Mouse (Mus musculus): Measurements from ENCODE around the gene Calb2.

The Calb2 gene

GRCm38 (mm10) chr8:110168046-110168445, at the start of gene Calb2:
TSS of gene Calb2 (minus strand) at chr8:110168210.
- peak; percentile 86 for DNase-seq (ENCODE audit: low read depth, low spot score)

GRCm38 (mm10) chr8:110217681-110218131, 49.7 kb upstream of the Calb2 start:
- DNase-seq (ENCODE audit: low read depth, low spot score), result peak; percentile 100

GRCm38 (mm10) chr8:110217198-110217597, 49.2 kb upstream of the Calb2 start:
- peak; percentile 10 for DNase-seq (ENCODE audit: low read depth, low spot score)

GRCm38 (mm10) chr8:110216253-110216652, 48.2 kb upstream of the Calb2 start:
- DNase-seq (ENCODE audit: low read depth, low spot score), result no peak

- no peak for DNase-seq (ENCODE audit: low read depth, low spot score)
Measured at GRCm38 (mm10) chr8:110215365-110215764, 47.4 kb upstream of the Calb2 start, which contains the start of gene Cmtr2. TSS of gene Cmtr2 (plus strand) at chr8:110215665.

GRCm38 (mm10) chr8:110201806-110202205, 33.8 kb upstream of the Calb2 start:
- no peak for DNase-seq (ENCODE audit: low read depth, low spot score)

- no peak for DNase-seq (ENCODE audit: low read depth, low spot score)
Measured at GRCm38 (mm10) chr8:110196678-110197077, 28.7 kb upstream of the Calb2 start.

GRCm38 (mm10) chr8:110188961-110189750, 21.1 kb upstream of the Calb2 start:
- peak; percentile 56 for DNase-seq (ENCODE audit: low read depth, low spot score)

GRCm38 (mm10) chr8:110185538-110185937, 17.5 kb upstream of the Calb2 start:
- no peak for DNase-seq (ENCODE audit: low read depth, low spot score)

GRCm38 (mm10) chr8:110183748-110184147, 15.7 kb upstream of the Calb2 start:
- no peak for DNase-seq (ENCODE audit: low read depth, low spot score)

GRCm38 (mm10) chr8:110182735-110183367, 14.8 kb upstream of the Calb2 start:
- peak; percentile 32 for DNase-seq (ENCODE audit: low read depth, low spot score)

- peak; percentile 94 for DNase-seq (ENCODE audit: low read depth, low spot score)
Measured at GRCm38 (mm10) chr8:110177359-110178155, 9.5 kb upstream of the Calb2 start.

- peak; percentile 86 for DNase-seq (ENCODE audit: low read depth, low spot score)
Measured at GRCm38 (mm10) chr8:110174826-110175225, 6.8 kb upstream of the Calb2 start.

GRCm38 (mm10) chr8:110172161-110172560, 4.2 kb upstream of the Calb2 start:
- peak; percentile 73 for DNase-seq (ENCODE audit: low read depth, low spot score)

- no peak for DNase-seq (ENCODE audit: low read depth, low spot score)
Measured at GRCm38 (mm10) chr8:110166270-110166669, 1.7 kb downstream of the Calb2 start.

GRCm38 (mm10) chr8:110162007-110162406, 6.0 kb downstream of the Calb2 start:
- peak; percentile 97 for DNase-seq (ENCODE audit: low read depth, low spot score)

- DNase-seq (ENCODE audit: low read depth, low spot score), result no peak
Measured at GRCm38 (mm10) chr8:110152951-110153350, 15.1 kb downstream of the Calb2 start.

GRCm38 (mm10) chr8:110145538-110145937, 22.5 kb downstream of the Calb2 start:
- peak; percentile 83 for DNase-seq (ENCODE audit: low read depth, low spot score)

- peak; percentile 76 for DNase-seq (ENCODE audit: low read depth, low spot score)
Measured at GRCm38 (mm10) chr8:110140770-110141169, 27.2 kb downstream of the Calb2 start.

GRCm38 (mm10) chr8:110140156-110140555, 27.9 kb downstream of the Calb2 start:
- DNase-seq (ENCODE audit: low read depth, low spot score), result peak; percentile 60

- no peak for DNase-seq (ENCODE audit: low read depth, low spot score)
Measured at GRCm38 (mm10) chr8:110135515-110135914, 32.5 kb downstream of the Calb2 start.

GRCm38 (mm10) chr8:110134236-110134635, 33.8 kb downstream of the Calb2 start:
- peak; percentile 21 for DNase-seq (ENCODE audit: low read depth, low spot score)

Data from brain, adult 2 months (tissue).